Mouse (Mus musculus) cerebellum, adult 2 months (tissue): ENCODE measurements around the gene Syna.
A peak's percentile ranks its signal among the peaks of the same experiment; 100 is the strongest.

Experiments used
- CTCF ChIP-seq: fragments of 200-500 bp; IDR thresholded peaks from 2 replicates; pipeline ENCODE4 v1.5.1; 2011; ENCODE audit warnings: low read depth, mild to moderate bottlenecking, control low read depth, low read length, moderate library complexity, borderline replicate concordance; ENCODE audit not compliant: insufficient read depth
- POLR2A ChIP-seq: fragments of 200-500 bp; IDR thresholded peaks from 2 replicates; pipeline ENCODE4 v1.6.1; 2011; ENCODE audit warnings: low read length, control low read depth, borderline replicate concordance; ENCODE audit not compliant: insufficient read depth

DNA sequence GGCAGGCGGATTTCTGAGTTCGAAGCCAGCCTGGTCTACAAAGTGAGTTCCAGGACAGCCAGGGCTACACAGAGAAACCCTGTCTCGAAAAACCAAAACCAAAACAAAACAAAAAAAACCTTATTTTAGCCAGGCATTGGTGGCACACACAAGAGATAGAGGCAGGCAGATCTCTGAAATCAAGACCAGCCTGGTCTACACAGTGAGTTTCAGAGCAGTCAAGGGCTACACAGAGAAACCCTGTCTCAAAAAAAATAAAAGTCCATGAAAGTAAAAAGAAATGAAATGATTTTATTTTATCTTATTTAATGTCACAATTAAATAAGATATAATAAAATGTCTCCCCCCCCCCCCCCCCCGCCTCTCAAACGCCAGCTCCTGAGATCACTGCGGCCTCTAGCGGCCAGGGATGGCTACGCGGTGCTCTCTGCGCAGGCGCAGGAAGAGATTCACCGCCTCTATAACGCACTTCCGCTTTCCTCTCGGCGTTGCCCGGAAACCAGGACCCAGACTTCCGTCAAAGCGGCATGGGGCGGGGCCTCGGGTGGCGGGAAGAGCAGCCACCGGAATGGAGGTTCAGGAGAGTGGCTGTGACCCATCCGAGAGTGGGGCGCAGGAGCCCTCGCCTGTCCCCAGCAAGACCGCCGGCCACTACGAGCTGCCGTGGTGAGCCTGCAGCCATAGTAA lies 22.4 kb upstream of the Syna start:
- TF ChIP-seq CTCF: peak; percentile 66; the same call in 1 of the 2 replicates
- peak; percentile 83; the same call in 1 of the 2 replicates for TF ChIP-seq POLR2A
